8 mouse cellular contexts compared by ENCODE assay signal in genomic region chr3:116713031-116713430, GRCm38 (mm10). TPM values are rescaled to one million over a fixed set of nuclear protein-coding genes. Genes with fewer than 3 reads are reported as not detected.
DNase-seq lines count a peak whose midpoint lies in the region; ATAC-seq and TF ChIP-seq lines count a peak whose summit lies in the region.

No protein-coding gene starts in this region.

- peak overlapping the region; percentile 83 for H3K4me3 ChIP-seq in heart, embryonic 15.5 days
- peak overlapping the region; percentile 99; the same call in 1 of the 2 replicates for H3K4me3 ChIP-seq in cortical plate, adult 2 months (ENCODE audit: insufficient read depth, low read length)
- H3K4me3 ChIP-seq in midbrain, embryonic 11.5 days (ENCODE audit: low read depth, low read length) = no peak overlapping the region

- no peaks in the 10 kb centered on the region for H3K9me3 ChIP-seq in heart, embryonic 15.5 days (replicated peaks)
- no peaks in the 10 kb centered on the region for H3K9me3 ChIP-seq in midbrain, embryonic 11.5 days (ENCODE audit: control insufficient read depth, low read length)

- peak overlapping the region; percentile 84 for H3K4me2 ChIP-seq in heart, embryonic 15.5 days
- no peak overlapping the region; the same call in 1 of the 2 replicates for H3K4me2 ChIP-seq in midbrain, embryonic 11.5 days

- TF ChIP-seq CTCF in cortical plate, adult 2 months (IDR thresholded peaks at IDR 0.05; ENCODE audit: extremely low read depth, insufficient read depth, low read length) = no peak

- intact Hi-C loops in left cerebral cortex, postnatal 25 days (cut with DNase I) = no loop called here

- H3K36me3 ChIP-seq in heart, embryonic 15.5 days = no peaks in the 10 kb centered on the region
- no peaks in the 10 kb centered on the region for H3K36me3 ChIP-seq in midbrain, embryonic 11.5 days (ENCODE audit: control insufficient read depth, insufficient read depth, low read length)

- no peaks in the 10 kb centered on the region for H3K27me3 ChIP-seq in heart, embryonic 15.5 days
- 0 out of 2 replicates have a peak, but pooled peaks cover 4% of the 10 kb centered on the region for H3K27me3 ChIP-seq in midbrain, embryonic 11.5 days (ENCODE audit: control insufficient read depth, insufficient read depth, low read length)

- ATAC-seq in heart, embryonic 15.5 days (replicated peaks; ENCODE audit: insufficient number of reproducible peaks, insufficient read depth, low FRiP score, low read depth) = no peak
- no peak for ATAC-seq in midbrain, embryonic 11.5 days (ENCODE audit: low FRiP score)

- peaks cover 20% of the 10 kb centered on the region for H3K4me1 ChIP-seq in heart, embryonic 15.5 days (replicated peaks)
- no peaks in the 10 kb centered on the region; the same call in 1 of the 2 replicates for H3K4me1 ChIP-seq in cortical plate, adult 2 months (ENCODE audit: control insufficient read depth, insufficient read depth, low read length)
- peaks cover 4% of the 10 kb centered on the region; the same call in 1 of the 2 replicates for H3K4me1 ChIP-seq in midbrain, embryonic 11.5 days (ENCODE audit: control insufficient read depth, insufficient read depth, low read length)

- peak overlapping the region; percentile 90 for H3K9ac ChIP-seq in heart, embryonic 15.5 days
- no peak overlapping the region for H3K9ac ChIP-seq in midbrain, embryonic 11.5 days (ENCODE audit: low read length)

- no peak overlapping the region for H3K27ac ChIP-seq in heart, embryonic 15.5 days
- H3K27ac ChIP-seq in cortical plate, adult 2 months (ENCODE audit: insufficient read depth, low read length) = no peak overlapping the region
- H3K27ac ChIP-seq in midbrain, embryonic 11.5 days (ENCODE audit: low read depth, low read length) = no peak overlapping the region

- no peak for DNase-seq in heart, adult 18-20 months
- peak; percentile 25 for DNase-seq in induced T-regulatory cell, adult 2 months (ENCODE audit: low read depth)
- peak; percentile 86 for DNase-seq in midbrain, embryonic 11.5 days (ENCODE audit: low spot score, missing footprints)
- DNase-seq in urinary bladder, postnatal 25 days (ENCODE audit: low spot score) = no peak
- no peak for DNase-seq in ovary, postnatal 36 days (ENCODE audit: low spot score)
- DNase-seq in left cerebral cortex, postnatal 25 days (ENCODE audit: low spot score in 2 of 2) = no peak

- TF ChIP-seq POLR2A in cortical plate, adult 2 months (IDR thresholded peaks at IDR 0.05; ENCODE audit: extremely low read depth, insufficient read depth, low read length) = no peak

- 31% methylated on average over 5 of the region's 5 CpGs for WGBS in heart, embryonic 15.5 days
- 41% methylated on average over 5 of the region's 5 CpGs for WGBS in midbrain, embryonic 11.5 days

RNA-seq across cellular contexts. Expression of gene Slc35a3, which starts 0.4 kb away (rescaled TPM):
- polyA plus RNA-seq in heart, embryonic 15.5 days (2015; fragmentation: Nextera tagmentation; extraction: Ambion mirVana) = 7.9 and 11.2 TPM in 2 replicates
- total RNA-seq in heart, adult 18-20 months (2021) = 10 to 100 TPM; 10.7 to 11.1 TPM
- polyA plus RNA-seq in cortical plate, adult 2 months (2012; rRNA removed) = 11.9 and 12.2 TPM in 2 replicates
- 7.9 and 8.2 TPM in 2 replicates for polyA plus RNA-seq in midbrain, embryonic 11.5 days (2014; fragmentation: Nextera tagmentation; extraction: Ambion mirVana)
- total RNA-seq in left cerebral cortex, postnatal 25 days (2021) = 10 to 100 TPM; 13.1 to 14.5 TPM

RNA-seq across cellular contexts. Expression of gene Gm43191, which starts 32.0 kb away (rescaled TPM):
- not detected in 2 replicates for polyA plus RNA-seq in heart, embryonic 15.5 days (2015; fragmentation: Nextera tagmentation; extraction: Ambion mirVana)
- not detected for total RNA-seq in heart, adult 18-20 months (2021)
- not detected in 2 replicates for polyA plus RNA-seq in cortical plate, adult 2 months (2012; rRNA removed)
- not detected in 2 replicates for polyA plus RNA-seq in midbrain, embryonic 11.5 days (2014; fragmentation: Nextera tagmentation; extraction: Ambion mirVana)
- not detected for total RNA-seq in left cerebral cortex, postnatal 25 days (2021)

RNA-seq across cellular contexts. Expression of gene Mfsd14a, which starts 50.6 kb away (rescaled TPM):
- polyA plus RNA-seq in heart, embryonic 15.5 days (2015; fragmentation: Nextera tagmentation; extraction: Ambion mirVana) = 47.8 and 58.5 TPM in 2 replicates
- 10 to 100 TPM; 15.9 to 18.4 TPM for total RNA-seq in heart, adult 18-20 months (2021)
- polyA plus RNA-seq in cortical plate, adult 2 months (2012; rRNA removed) = 45.0 and 48.1 TPM in 2 replicates
- 88.7 and 91.6 TPM in 2 replicates for polyA plus RNA-seq in midbrain, embryonic 11.5 days (2014; fragmentation: Nextera tagmentation; extraction: Ambion mirVana)
- 10 to 100 TPM; 61.6 to 62.4 TPM for total RNA-seq in left cerebral cortex, postnatal 25 days (2021)

Comparison
In these comparisons a context has a peak if more than half of its experiments do, and no peak if none do; other contexts are left out.
1. DNase-seq: peak in induced T-regulatory cell, adult 2 months (single experiment) and midbrain, embryonic 11.5 days (single experiment); none in heart, adult 18-20 months (0 of 2), urinary bladder, postnatal 25 days (single experiment), ovary, postnatal 36 days (single experiment) and left cerebral cortex, postnatal 25 days (0 of 2).